Mouse (Mus musculus) inflammation-experienced regulatory T-cells, adult 6 months (primary cell): ENCODE data around the gene Foxk1. TPM values are rescaled to one million over a fixed set of nuclear protein-coding genes. Genes with fewer than 3 reads are reported as not detected.

ENCODE experiments used
- ATAC-seq: one replicate; pipeline ENCODE4 v1.8.0; 2017
- polyA plus RNA-seq, 3 experiments: library from polyadenylated mRNA; unstranded; fragments of 100-300 nt; shearing (Covaris generic); gene quantifications; one replicate each; pipeline ENCODE4 v1.2.1; 2017

The Foxk1 gene
- polyA plus RNA-seq, 3 experiments from 2014 or later, result 6.3 to 10.1 (median 8.5) TPM

- peak; percentile 77 for ATAC-seq
These were observed 46.8 kb downstream of the Foxk1 start for GRCm38 (mm10) chr5:142448076-142448475.

GRCm38 (mm10) chr5:142448623-142449022 lies 47.3 kb downstream of the Foxk1 start:
- no peak for ATAC-seq

GRCm38 (mm10) chr5:142450846-142451245 lies 49.5 kb downstream of the Foxk1 start:
- ATAC-seq, result no peak

GRCm38 (mm10) chr5:142451759-142452158 lies 50.5 kb downstream of the Foxk1 start:
- ATAC-seq, result no peak

- ATAC-seq, result no peak
These were observed 52.4 kb downstream of the Foxk1 start for GRCm38 (mm10) chr5:142453742-142454141.

GRCm38 (mm10) chr5:142456318-142456717 lies 55.0 kb downstream of the Foxk1 start:
- ATAC-seq, result no peak

GRCm38 (mm10) chr5:142457345-142457744 lies 56.0 kb downstream of the Foxk1 start:
- ATAC-seq, result no peak

- no peak for ATAC-seq
These were observed 57.7 kb downstream of the Foxk1 start for GRCm38 (mm10) chr5:142458791-142459557.

- no peak for ATAC-seq
These were observed 58.5 kb downstream of the Foxk1 start for GRCm38 (mm10) chr5:142459834-142460233.

GRCm38 (mm10) chr5:142461942-142462640 lies 60.8 kb downstream of the Foxk1 start:
- ATAC-seq, result no peak

GRCm38 (mm10) chr5:142462641-142462948 lies 61.3 kb downstream of the Foxk1 start:
- no peak for ATAC-seq

GRCm38 (mm10) chr5:142463011-142463410 lies 61.7 kb downstream of the Foxk1 start:
- ATAC-seq, result no peak

GRCm38 (mm10) chr5:142463461-142464454 lies 62.5 kb downstream of the Foxk1 start, which contains the start of gene Ap5z1:
TSS of gene Ap5z1 (plus strand) at chr5:142463944.
- ATAC-seq, result peak; percentile 97

GRCm38 (mm10) chr5:142468375-142468774 lies 67.1 kb downstream of the Foxk1 start:
- no peak for ATAC-seq

GRCm38 (mm10) chr5:142469796-142470195 lies 68.5 kb downstream of the Foxk1 start:
- no peak for ATAC-seq

- ATAC-seq, result no peak
These were observed 72.4 kb downstream of the Foxk1 start for GRCm38 (mm10) chr5:142473696-142474095.

GRCm38 (mm10) chr5:142475669-142476068 lies 74.4 kb downstream of the Foxk1 start:
- no peak for ATAC-seq

- no peak for ATAC-seq
These were observed 76.0 kb downstream of the Foxk1 start for GRCm38 (mm10) chr5:142477346-142477745.

GRCm38 (mm10) chr5:142477866-142478615 lies 76.7 kb downstream of the Foxk1 start:
- no peak for ATAC-seq

- peak; percentile 60 for ATAC-seq
These were observed 77.6 kb downstream of the Foxk1 start for GRCm38 (mm10) chr5:142478829-142479435.

GRCm38 (mm10) chr5:142482512-142482911 lies 81.2 kb downstream of the Foxk1 start:
- ATAC-seq, result no peak

- no peak for ATAC-seq
These were observed 82.3 kb downstream of the Foxk1 start for GRCm38 (mm10) chr5:142483581-142483980.
